Mouse (Mus musculus) bone marrow, adult 2 months (tissue): ENCODE data around the gene Kcnj16. TPM values are rescaled to one million over a fixed set of nuclear protein-coding genes. Genes with fewer than 3 reads are reported as not detected.

Source experiments
- H3K27ac ChIP-seq: fragments of 200-500 bp; 2 replicates; pipeline ENCODE4 v1.5.1; 2012; ENCODE audit warnings: low read depth, mild to moderate bottlenecking, control low read depth, inconsistent platforms, low read length; ENCODE audit not compliant: control insufficient read depth, poor library complexity, insufficient read depth
- H3K4me1 ChIP-seq: fragments of 200-500 bp; 2 replicates; pipeline ENCODE4 v1.6.1; 2011; ENCODE audit warnings: low read length; ENCODE audit not compliant: control insufficient read depth, insufficient read depth
- H3K4me3 ChIP-seq: fragments of 200-500 bp; replicated peaks from 2 replicates; pipeline ENCODE3; 2011; ENCODE audit warnings: mild to moderate bottlenecking, low read depth, low read length, control low read depth; ENCODE audit not compliant: control insufficient read depth
- CTCF ChIP-seq: fragments of 200-500 bp; IDR thresholded peaks from 2 replicates; pipeline ENCODE4 v1.5.1; 2011; ENCODE audit warnings: low read length, control low read depth; ENCODE audit not compliant: control insufficient read depth, insufficient read depth
- POLR2A ChIP-seq: fragments of 200-500 bp; IDR thresholded peaks from 2 replicates; pipeline ENCODE4 v1.6.1; 2011; ENCODE audit warnings: low read depth, mild to moderate bottlenecking, control low read depth, low read length, borderline replicate concordance; ENCODE audit not compliant: control insufficient read depth
- WGBS: fragments of 180-500 bp; shearing (Covaris S2); methylation state at CpG from one replicate; pipeline ENCODE4 v1.1.7; 2018; 5-methylcytosine and 5-hydroxymethylcytosine counted together
- polyA plus RNA-seq: library from polyadenylated mRNA; stranded (reverse); fragments of >200 nt; gene quantifications from 2 replicates; pipeline ENCODE4 v1.2.4, GENCODE M21; 2011; ENCODE audit warnings: low replicate concordance; ENCODE audit not compliant: missing spikeins, insufficient read depth, insufficient read length

Kcnj16 gene
- polyA plus RNA-seq, 1 experiment: 1.2 TPM

GRCm38 (mm10) chr11:110985508-110985907, 17.7 kb downstream of the Kcnj16 start:
- no peaks in the 10 kb centered on the region for H3K4me1 ChIP-seq
- TF ChIP-seq POLR2A (no peak), CTCF (no peak)
- no peak overlapping the region for H3K27ac ChIP-seq
- WGBS: 76% methylated on average over 1 of the region's 1 CpGs
- H3K4me3 ChIP-seq: no peak overlapping the region

- TF ChIP-seq CTCF (no peak), POLR2A (no peak)
- Histone ChIP-seq H3K4me3 (no peak overlapping the region), H3K4me1 (no peaks in the 10 kb centered on the region), H3K27ac (no peak overlapping the region)
- 46% methylated on average over 3 of the region's 3 CpGs for WGBS
Measured at GRCm38 (mm10) chr11:110985949-110986348, 18.1 kb downstream of the Kcnj16 start.

GRCm38 (mm10) chr11:110993616-110994015, 25.8 kb downstream of the Kcnj16 start:
- H3K27ac ChIP-seq: no peak overlapping the region; the same call in 1 of the 2 replicates
- TF ChIP-seq POLR2A: no peak
- WGBS: 6% methylated on average over 4 of the region's 4 CpGs
- no peaks in the 10 kb centered on the region; the same call in 1 of the 2 replicates for H3K4me1 ChIP-seq
- H3K4me3 ChIP-seq: no peak overlapping the region

GRCm38 (mm10) chr11:110997211-110997610, 29.4 kb downstream of the Kcnj16 start:
- Histone ChIP-seq H3K27ac (no peak overlapping the region), H3K4me3 (no peak overlapping the region), H3K4me1 (no peaks in the 10 kb centered on the region; the same call in 1 of the 2 replicates)
- TF ChIP-seq CTCF: no peak
- no peak for TF ChIP-seq POLR2A
- WGBS: 60% methylated on average over 9 of the region's 9 CpGs

GRCm38 (mm10) chr11:111005103-111005502, 37.3 kb downstream of the Kcnj16 start:
- Histone ChIP-seq H3K27ac (no peak overlapping the region), H3K4me3 (no peak overlapping the region), H3K4me1 (no peaks in the 10 kb centered on the region)
- TF ChIP-seq CTCF (no peak), POLR2A (no peak)
- 84% methylated on average over 3 of the region's 3 CpGs for WGBS

- TF ChIP-seq CTCF (no peak), POLR2A (no peak)
- Histone ChIP-seq H3K4me1 (no peaks in the 10 kb centered on the region), H3K27ac (no peak overlapping the region), H3K4me3 (no peak overlapping the region)
- WGBS: 83% methylated on average over 3 of the region's 3 CpGs
Measured at GRCm38 (mm10) chr11:111009471-111009870, 41.6 kb downstream of the Kcnj16 start.

- 82% methylated on average over 3 of the region's 3 CpGs for WGBS
- no peak overlapping the region for H3K27ac ChIP-seq
- no peaks in the 10 kb centered on the region for H3K4me1 ChIP-seq
- TF ChIP-seq POLR2A (no peak), CTCF (no peak)
- H3K4me3 ChIP-seq: no peak overlapping the region
Measured at GRCm38 (mm10) chr11:111016206-111016605, 48.4 kb downstream of the Kcnj16 start.

- no peaks in the 10 kb centered on the region for H3K4me1 ChIP-seq
- TF ChIP-seq POLR2A (no peak), CTCF (no peak)
- 82% methylated on average over 2 of the region's 2 CpGs for WGBS
Measured at GRCm38 (mm10) chr11:111020211-111020610, 52.4 kb downstream of the Kcnj16 start.

GRCm38 (mm10) chr11:111022681-111023281, 54.9 kb downstream of the Kcnj16 start:
- no peak for TF ChIP-seq POLR2A
- Histone ChIP-seq H3K4me3 (no peak overlapping the region), H3K27ac (no peak overlapping the region), H3K4me1 (no peaks in the 10 kb centered on the region)
- WGBS: 82% methylated on average over 8 of the region's 8 CpGs

More at GRCm38 (mm10) chr11:111020211-111020610, 52.4 kb downstream of the Kcnj16 start:
- H3K27ac ChIP-seq: no peak overlapping the region
- H3K4me3 ChIP-seq: no peak overlapping the region
